Mouse (Mus musculus) heart, postnatal 4 days (tissue): ENCODE measurements around the gene Odf2l. TPM values are rescaled to one million over a fixed set of nuclear protein-coding genes. Genes with fewer than 3 reads are reported as not detected.
A peak's percentile ranks its signal among the peaks of the same experiment; 100 is the strongest.

Source experiments
- DNase-seq: peaks from one replicate; pipeline ENCODE4 v3.0.0; 2021
- total RNA-seq, 2 experiments: library from RNA; stranded (reverse); gene quantifications; 2 replicates each; pipeline ENCODE4 v1.2.3; 2021

Gene Odf2l
- total RNA-seq: 10 to 100 TPM; 13.8 to 18.9 TPM

DNA sequence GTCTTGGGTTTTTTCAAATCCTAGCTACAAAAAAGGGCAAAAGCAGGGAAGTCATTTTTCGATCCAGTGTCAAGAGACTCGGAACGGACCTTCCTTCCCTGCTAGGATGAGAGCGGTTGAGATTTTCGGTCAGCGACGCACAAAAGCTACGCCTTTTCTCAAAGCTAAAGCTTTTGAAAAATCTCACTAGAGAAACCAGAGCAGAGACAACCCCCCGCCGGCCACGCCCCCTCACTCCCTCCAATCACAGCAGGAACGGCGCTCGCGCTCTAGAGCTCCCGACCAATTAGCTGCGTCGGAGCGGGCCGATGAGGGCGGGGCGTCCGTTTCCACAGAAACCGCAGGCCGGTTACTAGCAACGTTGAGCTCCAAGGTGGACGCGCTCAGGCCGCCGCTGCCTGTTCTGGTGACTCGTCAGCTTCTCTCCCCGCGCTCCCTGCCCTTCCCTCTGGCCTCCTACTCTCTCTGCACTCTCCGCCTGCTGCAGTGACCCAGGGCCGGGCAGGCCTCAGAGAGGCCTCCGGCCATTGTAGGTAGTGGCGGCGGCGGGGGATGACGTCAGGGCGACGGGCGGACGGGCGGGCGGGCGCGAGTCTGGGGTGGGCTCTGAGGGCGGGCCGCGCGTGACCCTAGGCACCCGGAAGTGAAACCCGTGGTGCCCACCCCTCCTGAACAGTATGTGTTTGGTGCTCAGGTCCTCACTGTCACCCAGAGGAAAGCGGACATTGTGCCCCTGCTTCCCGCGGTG lies at the start of gene Odf2l:
Gene Odf2l (plus strand): TSS at position 335 of the 748 bp plus-strand sequence.
- DNase-seq: peak; percentile 98

DNA sequence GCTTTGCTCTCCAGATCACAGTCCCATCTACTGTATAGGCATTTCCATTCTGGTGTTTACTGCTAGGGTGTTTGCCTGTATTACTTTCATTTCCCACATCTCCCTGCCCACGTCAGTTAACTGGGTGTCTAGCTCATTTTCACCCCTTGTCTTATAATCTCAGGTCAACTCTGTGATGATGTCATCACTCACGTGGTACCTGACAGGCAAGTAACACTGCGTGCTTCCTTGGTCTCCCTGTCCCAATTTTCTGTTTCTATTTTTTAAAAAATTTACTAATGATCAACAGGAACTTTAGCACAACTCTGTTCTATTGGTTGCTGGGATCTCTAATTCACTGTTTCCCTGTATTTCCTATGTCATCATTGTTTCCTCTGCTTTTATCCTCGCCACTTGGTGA lies 49.4 kb upstream of the Odf2l start:
- no peak for DNase-seq

DNA sequence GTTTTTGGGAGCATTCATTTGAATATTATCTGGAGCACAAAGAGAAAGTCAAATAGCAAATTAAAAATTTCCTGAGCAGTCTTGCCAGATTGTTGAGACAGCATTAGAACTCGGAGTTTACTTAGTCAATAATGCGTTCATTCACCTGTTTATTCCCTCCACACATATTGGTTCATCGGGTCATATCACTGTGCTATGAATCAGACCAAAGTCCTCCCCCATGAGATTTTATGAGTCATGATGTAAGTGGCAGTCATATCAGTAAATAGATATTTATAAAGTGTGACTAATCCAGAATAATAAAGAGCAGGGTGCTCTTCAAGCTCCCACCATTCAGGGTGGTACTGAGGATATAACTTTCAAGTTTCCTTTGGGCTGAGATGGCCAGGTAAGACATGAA lies 46.0 kb upstream of the Odf2l start:
- DNase-seq: no peak

DNA sequence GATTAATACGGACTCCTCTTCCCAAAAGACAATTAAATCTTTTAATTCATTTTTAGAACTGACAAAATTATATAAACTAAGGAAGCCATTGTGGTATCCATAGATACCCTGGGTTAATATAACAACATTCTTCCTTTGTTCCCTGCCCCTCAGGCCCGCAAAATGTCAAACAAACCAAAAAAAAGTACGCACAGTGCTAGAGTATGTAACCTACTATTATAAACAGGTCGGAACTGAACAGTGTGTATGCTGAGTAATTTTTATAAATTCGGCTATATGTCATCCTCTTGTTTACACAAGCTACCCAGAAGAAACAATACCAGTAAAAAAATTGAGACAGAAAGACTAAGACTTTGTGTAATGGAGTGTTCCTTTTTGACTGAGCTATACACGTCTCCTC lies 40.0 kb upstream of the Odf2l start:
- no peak for DNase-seq

DNA sequence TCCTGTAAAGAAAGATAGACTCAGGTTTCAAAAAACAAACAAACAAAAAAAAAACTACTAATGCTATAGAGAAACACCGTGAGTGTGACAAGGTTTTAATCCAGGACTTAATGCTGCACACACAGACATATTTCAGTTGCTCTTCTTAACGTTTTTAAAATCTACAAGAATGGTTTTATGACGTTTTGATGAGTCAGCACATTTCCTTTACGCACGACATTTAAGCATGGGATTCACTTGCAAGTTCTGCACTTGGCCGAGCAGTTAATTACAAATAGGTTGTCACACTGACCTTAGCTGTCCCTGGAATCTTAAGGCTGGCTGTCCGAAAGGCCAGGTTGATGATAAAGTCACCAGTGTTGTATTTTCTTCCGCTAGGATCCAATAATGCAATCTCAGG lies 37.5 kb upstream of the Odf2l start:
- DNase-seq: no peak

DNA sequence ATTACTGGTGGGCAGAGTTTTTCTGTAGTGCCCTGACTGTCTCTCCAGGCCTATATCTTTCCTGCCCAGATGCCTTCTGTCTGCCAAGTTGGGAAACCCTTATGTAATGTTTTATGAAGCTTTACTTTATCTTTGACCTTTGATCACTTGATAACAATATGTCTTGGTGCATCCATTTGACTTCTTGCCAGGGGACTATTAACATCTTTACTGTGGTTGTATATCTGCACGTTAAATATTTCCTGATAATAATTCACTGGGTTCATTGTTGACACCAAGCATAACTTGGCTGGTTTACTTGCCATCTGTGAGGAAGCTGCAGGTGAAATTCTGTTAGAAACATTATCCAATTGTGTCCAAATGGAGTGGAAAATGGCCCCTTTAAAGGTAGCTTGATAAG lies 35.3 kb upstream of the Odf2l start:
- no peak for DNase-seq

DNA sequence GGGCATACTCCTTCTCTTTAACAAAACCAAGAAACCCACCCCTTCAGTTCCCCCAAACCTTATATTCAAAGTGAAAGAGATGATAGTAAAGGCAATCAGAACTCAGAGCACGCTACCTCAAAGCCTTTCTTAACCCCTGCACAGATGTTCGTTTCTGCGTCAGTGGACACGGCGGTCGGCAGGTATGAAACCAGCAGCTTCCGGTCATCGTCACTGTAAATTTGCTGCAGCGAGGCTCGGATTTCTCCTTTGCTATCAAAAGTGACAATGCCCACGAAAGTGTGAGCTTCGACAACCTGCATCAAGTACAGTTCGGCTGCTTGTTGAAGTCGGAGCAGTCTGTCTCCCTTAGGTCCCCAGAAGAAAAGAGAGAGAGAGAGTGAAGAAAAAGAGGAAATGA lies 32.2 kb upstream of the Odf2l start:
- DNase-seq: no peak

DNA sequence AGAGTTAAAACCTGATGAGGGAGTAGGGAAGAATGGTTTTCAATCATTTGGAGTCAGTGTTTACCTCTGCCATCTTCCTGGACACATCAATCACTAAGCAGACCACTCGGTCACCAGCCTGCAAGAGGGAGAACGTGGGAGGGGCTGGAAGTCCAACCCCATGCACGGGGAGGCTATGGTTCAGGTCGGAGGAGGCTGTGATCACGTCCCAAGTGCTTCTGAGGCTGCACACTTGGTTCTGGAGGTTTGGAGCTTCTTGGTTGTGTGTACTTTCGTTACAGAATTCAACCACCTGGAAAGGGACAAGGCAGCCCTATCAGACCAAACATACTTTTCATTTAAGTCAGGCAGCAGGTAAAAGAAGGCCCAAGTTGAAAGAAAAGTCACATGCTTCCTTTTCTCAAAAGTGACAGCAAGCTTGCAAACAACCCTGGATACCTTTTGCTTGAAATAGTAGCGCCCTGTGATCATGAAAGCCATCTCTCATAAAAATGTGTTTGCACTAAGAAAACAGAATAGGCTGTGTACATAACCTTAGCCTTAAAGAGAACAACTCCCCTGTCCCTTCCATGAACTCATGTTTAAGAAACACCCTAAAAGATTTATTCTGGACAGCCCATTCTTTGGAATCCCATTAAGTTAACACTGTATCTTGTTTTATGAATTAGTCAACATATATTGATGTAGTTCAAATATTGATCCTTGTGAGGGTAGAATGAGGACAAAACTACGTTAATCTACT lies 30.4 kb upstream of the Odf2l start:
- no peak for DNase-seq

DNA sequence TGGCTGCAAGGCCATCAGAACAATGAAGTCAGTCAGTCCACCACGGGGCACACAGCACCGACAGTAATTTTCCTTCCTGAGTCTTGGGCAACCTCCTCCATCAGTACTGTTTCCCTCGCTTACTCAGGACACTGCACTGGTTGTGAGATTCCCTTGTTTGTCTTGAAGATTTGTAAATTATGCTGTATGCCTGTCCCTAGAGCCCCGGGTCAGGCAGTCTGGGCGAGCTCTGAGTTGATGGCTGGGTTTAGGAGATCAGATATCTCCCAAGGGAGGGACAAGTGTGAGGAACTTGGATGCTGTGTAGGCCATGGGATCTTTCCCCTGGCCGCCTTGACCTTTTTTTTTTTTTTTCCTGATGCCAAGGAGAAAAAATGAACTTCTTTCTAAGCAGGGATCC lies 19.1 kb upstream of the Odf2l start, which contains the start of gene Clca2:
Gene Clca2 (minus strand): TSS at position 153 of the 400 bp plus-strand sequence.
- no peak for DNase-seq

DNA sequence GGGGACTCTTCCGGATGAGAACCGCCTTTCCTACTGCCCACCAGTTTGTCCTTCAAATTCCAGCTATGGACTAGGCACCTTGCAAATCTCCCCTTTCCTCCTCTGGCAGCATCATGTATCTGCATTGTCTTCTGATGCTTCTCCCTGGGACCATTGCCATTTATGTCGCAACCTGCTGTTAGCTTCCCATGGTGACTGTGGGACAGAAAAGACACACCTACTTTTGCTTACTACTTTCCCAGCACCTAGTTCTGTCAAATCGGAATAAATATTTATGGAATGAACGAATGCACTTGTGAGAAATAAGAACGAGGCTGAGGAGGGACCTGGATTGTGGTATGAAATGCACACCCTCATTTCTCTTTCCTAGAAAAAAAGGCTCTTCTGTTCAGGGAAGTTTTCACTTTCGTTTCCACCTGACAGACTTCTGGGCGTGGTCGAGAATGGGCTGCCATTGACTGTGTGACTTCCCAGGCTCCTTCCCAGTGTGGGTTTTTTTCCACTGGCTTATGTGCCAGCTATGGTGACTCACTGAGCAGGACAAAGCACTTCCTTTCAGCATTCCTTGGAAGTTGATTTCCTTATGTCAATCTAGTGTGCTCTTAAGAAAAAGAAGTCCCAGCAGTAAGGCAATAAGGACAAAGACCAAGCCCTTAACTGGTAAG lies 16.4 kb upstream of the Odf2l start:
- DNase-seq: peak; percentile 30

DNA sequence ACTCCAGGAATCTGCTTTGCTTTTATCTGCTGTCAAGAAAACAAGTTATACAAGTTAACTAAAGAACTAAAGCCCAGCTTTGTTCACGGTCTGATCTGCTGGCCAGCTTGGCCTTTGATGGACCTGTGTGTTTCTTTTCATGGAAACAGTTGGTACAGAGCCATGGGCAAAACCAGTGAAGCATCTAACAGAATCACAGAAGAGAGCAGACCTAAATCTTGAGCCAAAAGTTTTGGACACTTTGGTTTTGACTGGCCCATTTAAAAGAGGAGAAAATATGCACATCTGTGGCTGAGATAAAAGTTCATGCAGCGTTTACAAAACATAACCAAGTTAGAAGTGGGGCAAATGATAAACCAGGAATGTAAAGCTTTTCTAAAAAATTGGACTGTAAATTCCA lies 15.1 kb upstream of the Odf2l start:
- DNase-seq: no peak

DNA sequence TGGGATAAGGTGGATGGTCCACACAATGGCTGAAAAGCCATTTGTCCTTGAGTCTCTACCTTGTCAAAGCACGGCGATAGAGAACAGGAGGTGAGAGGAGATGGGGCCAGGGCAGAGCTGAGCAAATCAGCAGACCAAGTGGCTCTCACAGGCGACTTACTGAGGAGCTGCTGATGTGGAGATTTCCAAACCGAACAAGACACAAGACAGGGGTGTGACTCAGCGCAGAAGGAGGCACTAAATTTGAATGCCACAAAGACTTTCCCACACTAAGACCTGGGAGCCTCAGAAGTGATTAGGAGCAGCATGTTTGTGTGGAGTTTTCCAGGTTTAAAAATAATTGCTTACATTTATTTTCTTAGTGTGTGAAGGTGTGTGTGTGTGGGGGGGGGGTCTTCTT lies 14.6 kb upstream of the Odf2l start:
- DNase-seq: no peak

DNA sequence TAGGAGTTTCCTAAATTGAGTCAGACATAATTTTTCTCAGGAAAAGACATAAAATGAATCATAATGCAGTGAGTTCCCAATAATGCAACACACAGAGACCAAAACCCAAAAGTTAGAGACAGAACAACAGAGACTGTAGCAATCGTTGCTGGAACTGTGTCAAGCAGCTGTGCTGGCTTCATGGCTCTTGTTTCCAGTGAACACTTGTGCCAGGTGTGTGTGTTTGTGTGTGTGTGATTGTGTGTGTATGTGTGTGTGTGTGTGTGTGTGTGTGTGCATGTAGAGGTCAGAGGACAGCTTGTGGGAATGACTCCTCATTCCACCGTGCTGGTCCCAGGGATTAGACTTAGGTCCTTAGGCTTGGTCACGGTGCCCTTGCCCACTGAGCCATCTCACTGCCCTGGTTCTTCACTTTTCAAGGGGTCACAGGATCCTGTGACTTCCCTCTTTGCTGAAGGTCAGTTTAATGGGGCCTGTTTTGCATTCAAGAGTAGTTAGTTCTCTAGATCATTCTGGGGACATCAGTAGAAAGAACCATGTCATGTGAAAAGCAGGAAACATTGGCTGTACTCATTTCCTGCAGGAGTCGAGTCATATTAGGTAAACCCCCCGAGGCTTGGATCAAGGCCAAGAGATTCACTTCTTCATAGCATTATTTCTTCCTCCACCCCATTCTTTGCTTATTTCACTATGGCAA lies 13.2 kb upstream of the Odf2l start:
- peak; percentile 25 for DNase-seq

DNA sequence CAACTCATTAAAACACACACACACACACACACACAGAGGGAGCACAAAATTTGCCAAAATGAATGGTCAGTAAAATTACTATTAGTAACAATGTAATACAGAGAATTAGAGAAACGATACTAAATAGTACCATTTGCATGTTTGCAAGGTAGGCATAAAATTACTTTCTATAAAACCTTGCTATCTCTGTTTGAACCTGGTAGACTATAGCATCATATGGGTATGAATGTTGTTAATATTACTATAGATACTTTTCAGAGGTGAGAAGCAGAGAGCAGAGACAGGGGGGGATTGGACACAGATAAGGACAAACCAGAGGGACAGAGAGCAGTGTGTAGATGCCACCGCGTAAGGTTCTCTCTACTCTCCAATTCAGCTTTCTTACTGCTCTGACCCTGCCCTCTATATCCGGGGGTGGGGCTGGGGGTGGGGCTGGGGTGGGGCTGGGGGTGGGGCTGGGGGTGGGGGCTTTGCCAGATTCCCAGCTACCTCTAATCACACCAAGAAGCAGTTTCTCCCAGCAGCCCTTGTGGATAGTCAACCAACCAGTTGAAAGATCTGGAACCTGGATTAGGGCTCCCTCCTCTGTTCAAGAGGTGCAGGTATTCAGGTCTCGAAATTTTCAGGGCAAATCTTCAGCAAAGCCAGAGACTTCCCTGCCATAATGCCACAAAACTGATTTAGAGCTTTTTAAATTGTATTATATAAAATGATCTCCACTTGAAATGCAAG lies 12.4 kb upstream of the Odf2l start:
- no peak for DNase-seq

DNA sequence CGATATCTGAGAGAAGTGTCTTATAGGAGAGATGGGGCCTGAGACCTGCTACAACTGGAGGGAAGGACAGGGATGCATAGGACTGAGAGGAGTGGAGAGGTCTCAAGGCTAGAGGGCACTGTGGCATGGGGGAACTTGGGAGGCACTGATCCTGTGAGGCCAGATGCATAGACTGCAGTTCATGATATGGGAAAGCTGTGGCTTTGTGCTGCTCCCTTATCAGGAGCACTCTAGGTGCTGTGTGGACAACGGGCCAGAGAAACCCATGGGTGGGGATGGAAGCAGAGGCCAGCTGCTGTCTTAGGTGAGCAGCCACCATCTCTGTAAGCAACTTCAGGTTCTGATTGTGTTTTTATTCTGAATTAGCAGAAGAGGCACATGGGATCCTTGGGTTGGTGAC lies 3.2 kb upstream of the Odf2l start:
- DNase-seq: no peak

DNA sequence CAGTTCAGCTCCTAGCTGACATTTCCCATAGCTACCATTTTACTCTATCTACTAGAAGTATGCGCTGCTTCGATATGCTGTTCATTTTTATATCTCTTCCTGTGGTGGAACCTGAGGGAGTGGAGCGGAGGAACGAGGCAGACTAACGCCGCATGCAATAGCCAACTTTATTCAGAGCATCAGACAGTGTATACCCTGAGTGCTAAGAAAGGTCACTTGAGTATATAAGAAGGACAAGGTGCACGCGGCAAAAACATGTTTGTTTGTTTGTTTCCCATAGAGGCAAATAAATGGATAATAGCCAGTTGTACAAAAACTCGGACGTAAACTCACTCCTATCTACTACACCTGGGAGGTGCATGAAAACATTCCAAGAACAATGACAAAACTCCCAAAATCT lies 751 bp upstream of the Odf2l start:
- no peak for DNase-seq

DNA sequence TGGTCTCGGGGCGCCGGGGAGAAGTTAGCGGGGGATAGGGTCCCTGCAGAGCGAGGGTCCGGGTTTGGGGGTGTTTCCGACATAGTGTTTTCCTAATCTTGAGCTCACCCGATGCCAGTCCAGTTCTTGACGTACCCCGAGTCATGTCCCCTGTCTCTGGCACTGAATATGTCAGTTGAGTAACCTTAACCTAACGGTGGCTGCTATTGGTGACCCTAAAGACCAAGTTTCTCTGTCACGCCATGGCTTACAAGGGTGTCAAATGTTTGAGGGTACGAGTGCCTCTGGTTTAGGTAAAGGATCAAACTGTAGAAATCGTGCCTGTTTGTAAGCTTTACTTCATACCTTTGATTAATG lies 592 bp downstream of the Odf2l start:
- no peak for DNase-seq

DNA sequence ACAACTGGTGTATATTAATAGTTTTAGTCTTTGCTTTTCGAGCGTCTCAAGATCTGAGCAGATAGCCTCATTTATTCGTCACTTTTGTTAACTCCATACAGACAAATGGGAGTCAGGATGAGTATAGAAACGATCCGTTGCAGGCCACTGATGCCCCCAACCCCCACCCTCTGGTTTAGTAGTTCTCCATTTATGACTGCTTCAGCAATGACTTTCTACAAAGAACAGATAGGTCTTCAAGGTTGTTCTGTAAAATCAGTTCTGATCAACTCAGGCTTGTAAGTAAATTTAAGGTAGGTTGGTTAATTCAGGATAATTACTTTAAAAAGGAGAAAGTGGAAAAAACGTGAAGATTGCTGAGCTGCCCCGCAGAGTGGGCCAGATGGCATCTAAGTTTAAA lies 1.0 kb downstream of the Odf2l start:
- DNase-seq: no peak

DNA sequence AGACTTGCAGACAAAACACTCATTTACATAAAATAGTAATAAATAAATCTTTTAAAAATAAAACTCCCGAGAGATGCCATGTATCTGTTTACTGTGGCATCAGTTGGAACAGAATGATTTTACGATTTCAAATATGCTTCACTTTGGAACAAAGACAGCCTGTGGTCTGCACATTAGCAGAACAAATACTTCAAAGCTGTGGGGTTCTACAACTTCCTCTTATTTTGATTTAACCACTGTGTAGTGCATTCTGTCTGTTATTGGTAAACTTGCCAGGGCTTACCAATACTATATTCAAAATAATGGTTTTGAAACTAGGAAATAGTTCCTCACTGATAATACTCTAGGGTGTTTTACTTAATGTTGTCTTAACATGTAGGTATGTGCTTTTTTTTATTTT lies 8.2 kb downstream of the Odf2l start:
- DNase-seq: no peak

DNA sequence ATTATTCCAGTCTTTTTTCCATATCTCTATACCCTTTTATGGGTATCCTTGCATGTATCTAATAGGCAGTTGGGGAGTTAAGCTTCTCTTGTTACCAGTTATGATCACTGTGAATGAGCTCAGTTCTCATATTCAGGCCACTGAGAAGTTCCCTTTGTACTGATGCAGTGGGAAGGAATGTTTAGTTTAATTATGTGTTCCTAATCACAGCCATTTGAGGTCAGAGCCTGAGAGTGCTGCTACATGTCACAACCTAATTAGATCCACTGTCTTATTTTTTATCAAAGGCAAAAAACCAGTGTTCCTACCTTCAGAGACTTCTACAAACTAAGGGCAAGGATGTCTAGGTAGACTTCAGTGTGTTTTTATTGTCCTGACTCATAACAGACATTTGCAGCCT lies 11.0 kb downstream of the Odf2l start:
- DNase-seq: no peak

DNA sequence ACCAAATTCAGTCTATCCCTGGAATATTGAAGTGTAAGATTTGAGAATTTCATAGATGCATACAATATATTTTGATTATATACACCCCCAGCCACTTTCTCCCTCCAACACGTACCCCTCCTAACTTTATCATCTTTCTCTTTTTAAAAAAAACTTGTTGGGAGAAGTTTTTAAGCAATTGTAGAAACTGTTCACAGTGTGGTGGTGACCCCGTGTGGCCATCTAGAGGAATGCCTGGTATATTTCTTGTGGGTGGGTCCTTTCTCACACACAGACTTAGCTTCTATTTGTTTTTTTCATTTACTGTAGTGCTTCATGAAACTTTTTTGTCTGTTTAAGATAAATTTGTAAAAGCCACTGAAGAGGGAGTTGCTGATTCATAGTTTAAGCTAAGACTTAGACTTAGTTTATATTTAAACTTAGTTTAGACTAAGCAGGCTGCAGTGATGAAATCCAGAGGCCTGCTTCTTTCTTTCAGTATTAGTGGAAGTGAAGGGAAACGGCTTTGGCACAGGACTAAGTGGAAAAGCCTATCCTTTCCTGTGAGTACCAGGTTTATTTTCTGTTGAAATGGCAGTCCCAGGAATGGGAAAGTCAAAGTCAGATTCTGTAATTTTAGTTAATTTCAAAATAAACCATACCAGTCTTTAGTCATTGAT lies 13.0 kb downstream of the Odf2l start:
- DNase-seq: peak; percentile 49

DNA sequence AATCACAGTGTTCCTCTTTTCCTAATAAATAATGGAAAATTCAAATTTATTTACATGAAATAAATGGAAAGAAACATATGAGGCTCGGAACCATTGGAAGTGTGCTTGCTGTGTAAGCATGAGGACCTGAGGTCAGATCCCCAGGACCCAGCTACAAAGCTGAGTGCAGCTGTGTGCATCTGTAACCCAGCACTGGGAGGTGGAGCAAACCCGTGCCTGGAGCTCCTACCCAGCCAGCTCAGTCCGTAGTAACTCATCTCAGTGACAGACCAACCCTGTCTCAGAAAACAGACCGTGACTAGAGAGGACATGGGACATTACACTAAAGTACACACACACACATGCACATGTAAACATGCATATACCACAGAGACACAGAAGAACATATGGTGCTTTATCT lies 21.8 kb downstream of the Odf2l start:
- no peak for DNase-seq
